Mouse (Mus musculus) MEL-GATA-1-ER (cell line): ENCODE measurements around the gene Mtx2.
A peak's percentile ranks its signal among the peaks of the same experiment; 100 is the strongest.

Experiments
- DNase-seq: peaks from one replicate; pipeline ENCODE4 v3.0.0-alpha.2; 2012; ENCODE audit warnings: low read depth; ENCODE audit errors: extremely low read depth

Mtx2 gene

GRCm38 (mm10) chr2:74825730-74826430, at the start of gene Mtx2:
Gene Mtx2, plus strand, starts transcription at chr2:74825803.
- DNase-seq, result peak; percentile 52

DNA sequence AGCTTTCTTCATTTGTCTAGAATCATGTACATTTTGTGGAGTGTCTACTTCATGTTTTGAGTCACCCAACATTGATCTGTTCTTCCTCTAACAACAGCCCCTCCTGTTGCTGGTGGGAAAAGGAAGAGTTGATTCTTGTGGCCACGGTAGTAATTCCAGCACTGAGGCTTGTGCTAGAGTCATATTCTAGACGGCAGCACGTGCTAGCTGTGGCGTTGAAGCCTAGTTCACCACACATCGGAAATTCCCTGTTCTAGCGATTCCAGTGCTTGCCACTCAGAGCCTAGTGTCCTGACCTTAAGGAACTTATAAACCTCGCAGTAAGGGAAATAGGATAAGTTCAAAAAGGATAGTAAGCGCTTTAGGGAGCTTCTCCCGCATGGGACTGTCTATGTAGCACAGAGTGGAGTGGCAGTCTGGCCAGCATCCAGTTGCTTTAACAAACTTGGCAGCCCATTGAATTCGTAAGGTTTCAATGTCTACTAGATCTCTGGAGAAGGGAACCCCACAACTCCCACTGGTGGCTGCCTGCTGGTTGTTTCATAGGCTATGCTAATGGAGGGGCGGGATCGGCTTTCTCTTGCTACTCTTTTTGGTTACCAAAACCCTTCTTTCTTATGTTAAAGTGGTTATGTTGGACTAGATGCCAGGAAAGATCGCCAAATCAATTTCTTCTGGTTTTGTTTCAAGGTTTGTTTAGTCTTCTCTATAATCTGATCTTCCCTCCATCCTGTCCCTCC, 47.9 kb upstream of the Mtx2 start:
- DNase-seq, result no peak

- no peak for DNase-seq
These were observed 44.2 kb upstream of the Mtx2 start for GRCm38 (mm10) chr2:74781386-74781785.

DNA sequence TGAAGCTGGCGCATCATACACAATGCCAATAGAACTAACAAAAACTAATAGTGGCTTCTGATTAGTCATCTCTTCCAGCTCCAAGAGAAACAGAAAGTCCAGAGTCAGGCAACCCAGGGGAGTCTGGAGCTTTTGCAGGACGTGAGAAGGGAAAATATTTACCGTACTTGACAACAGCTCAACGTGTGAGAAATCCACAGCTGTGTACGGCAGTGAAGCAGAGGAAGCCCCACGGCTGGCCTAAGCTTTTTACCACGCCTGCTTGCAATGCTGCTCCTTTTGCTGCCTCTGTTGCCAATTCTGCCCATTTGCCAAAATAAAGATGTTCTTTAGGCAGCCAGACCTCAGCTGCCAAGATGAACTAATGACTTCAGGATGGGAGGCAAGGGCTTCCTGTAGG, 30.1 kb upstream of the Mtx2 start:
- no peak for DNase-seq

- no peak for DNase-seq
These were observed 17.2 kb upstream of the Mtx2 start for GRCm38 (mm10) chr2:74808431-74808830.

- DNase-seq, result no peak
These were observed 2.9 kb upstream of the Mtx2 start for GRCm38 (mm10) chr2:74822654-74823053.

- DNase-seq, result no peak
These were observed 253 bp upstream of the Mtx2 start for GRCm38 (mm10) chr2:74825371-74825729.

- no peak for DNase-seq
These were observed 21.4 kb downstream of the Mtx2 start for GRCm38 (mm10) chr2:74846992-74847391.

DNA sequence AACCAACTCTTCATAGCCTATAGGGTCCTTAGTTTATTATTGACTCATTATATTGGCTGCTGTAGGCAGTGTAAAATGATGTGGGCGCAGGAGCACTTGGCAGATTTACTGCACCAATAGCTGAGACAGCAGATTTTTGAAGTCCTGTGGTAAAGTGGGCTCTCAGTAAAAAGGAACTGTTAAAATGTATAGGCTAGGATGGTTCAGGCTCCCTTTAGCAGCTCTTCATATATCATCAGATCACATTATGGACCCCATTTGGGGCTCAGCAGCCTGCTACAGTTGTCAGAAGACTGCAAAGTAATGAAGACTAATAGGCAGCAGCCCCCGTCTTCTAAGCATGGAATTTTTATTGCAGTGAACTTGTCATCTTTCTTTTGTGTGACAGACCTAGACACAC, 21.9 kb downstream of the Mtx2 start:
- DNase-seq, result no peak

DNA sequence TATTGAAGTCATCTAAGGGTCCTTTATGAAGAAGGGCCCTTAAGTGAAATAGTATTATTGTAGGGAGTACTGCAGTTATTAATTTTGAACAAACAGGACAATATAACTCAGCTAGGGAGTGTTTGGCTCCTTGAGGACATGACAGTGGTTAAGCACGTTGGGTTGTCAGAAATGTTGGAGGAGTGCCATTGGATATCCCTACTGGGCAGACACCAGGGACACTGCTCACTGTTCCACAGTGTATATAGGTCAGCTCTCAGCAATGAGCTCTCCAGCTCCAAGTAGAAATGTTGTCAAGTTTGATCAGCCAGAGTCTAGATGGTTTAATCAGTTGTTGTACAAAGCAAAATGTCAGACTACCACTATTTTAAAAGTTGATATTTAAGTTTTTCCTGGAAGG, 24.4 kb downstream of the Mtx2 start:
- no peak for DNase-seq

DNA sequence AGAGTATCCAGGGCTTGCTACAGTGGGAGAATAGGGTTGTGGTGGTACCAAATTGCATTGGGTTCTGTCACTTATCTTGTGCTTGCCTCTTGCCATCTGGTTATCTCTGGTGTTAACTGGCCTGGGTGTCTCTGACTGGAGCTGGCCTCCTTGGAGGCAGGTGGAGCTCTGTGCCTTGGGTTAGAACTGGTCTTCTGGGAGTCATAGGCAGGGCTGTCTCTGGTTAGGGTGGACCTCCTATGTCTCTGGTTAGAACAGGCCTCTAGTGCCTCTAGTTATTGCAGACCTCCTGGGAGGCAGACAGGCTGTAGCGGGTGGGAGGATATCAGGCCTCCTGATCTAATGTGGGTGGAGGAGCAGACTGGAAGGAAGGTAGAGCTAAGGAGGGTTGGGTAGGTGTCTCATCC, 36.5 kb downstream of the Mtx2 start:
- DNase-seq, result no peak

GRCm38 (mm10) chr2:74865414-74865813, 39.8 kb downstream of the Mtx2 start:
- DNase-seq, result no peak

DNA sequence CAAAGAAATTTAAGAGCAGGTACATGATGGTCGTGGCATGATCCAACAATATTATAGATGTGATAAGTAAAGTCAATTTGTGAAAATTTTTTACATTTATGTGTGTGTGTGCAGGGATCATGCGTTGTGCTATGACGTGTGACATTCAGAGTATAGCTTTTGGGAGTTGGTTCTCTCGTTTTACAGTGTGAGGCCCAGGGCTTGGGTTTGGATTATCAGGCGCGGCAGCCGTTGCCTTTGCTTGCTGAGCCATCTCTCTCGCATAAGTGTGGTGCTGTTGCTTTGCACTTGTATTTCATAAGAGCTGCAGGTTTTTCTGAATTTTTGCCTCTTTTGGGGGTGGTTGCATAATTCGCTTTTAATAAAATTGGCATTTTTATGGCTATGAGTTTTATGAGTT, 48.4 kb downstream of the Mtx2 start:
- no peak for DNase-seq

DNA sequence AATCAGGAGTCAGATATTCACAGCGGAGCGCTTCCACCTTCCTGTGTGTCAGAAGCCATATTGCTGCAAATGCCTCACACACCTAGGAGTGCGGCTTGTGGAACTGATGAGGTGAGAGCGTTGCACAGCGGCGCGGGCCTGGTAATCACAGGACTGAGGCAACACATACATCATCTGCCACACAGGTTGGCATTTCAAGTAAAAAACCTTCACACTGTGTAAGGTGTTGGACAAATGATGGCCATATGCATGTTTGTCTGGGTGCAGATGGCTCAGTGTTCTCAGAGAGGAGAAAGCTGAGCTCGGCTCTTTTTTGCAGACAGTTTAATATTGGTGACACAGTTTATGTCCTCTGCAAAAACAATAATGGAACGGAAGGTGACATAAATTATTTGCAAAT, 58.8 kb downstream of the Mtx2 start:
- DNase-seq, result no peak

GRCm38 (mm10) chr2:74891868-74892267, 66.3 kb downstream of the Mtx2 start:
- no peak for DNase-seq

GRCm38 (mm10) chr2:74892881-74893615, 67.4 kb downstream of the Mtx2 start:
- DNase-seq, result no peak

DNA sequence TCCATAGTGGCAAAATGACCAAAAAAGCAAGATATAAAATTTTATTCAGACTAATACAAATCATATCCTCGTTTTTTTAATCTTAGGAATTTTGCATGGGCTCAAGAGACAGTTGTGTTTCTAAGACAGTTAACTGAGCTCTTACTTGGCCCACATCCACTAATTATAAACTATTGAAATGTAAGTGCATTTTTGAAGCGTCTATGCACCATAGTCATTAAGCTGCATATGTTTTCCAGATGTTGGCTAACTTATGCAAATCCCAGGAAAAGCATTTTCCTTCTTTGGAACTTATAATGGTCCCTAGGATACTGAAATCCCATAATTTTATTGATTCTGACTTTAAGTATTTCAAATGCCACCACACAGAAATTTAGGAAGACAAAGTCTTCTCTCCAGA, 68.5 kb downstream of the Mtx2 start:
- DNase-seq, result no peak

- no peak for DNase-seq
These were observed 74.4 kb downstream of the Mtx2 start for GRCm38 (mm10) chr2:74899973-74900372.

GRCm38 (mm10) chr2:74901764-74902295, 76.2 kb downstream of the Mtx2 start:
- no peak for DNase-seq

DNA sequence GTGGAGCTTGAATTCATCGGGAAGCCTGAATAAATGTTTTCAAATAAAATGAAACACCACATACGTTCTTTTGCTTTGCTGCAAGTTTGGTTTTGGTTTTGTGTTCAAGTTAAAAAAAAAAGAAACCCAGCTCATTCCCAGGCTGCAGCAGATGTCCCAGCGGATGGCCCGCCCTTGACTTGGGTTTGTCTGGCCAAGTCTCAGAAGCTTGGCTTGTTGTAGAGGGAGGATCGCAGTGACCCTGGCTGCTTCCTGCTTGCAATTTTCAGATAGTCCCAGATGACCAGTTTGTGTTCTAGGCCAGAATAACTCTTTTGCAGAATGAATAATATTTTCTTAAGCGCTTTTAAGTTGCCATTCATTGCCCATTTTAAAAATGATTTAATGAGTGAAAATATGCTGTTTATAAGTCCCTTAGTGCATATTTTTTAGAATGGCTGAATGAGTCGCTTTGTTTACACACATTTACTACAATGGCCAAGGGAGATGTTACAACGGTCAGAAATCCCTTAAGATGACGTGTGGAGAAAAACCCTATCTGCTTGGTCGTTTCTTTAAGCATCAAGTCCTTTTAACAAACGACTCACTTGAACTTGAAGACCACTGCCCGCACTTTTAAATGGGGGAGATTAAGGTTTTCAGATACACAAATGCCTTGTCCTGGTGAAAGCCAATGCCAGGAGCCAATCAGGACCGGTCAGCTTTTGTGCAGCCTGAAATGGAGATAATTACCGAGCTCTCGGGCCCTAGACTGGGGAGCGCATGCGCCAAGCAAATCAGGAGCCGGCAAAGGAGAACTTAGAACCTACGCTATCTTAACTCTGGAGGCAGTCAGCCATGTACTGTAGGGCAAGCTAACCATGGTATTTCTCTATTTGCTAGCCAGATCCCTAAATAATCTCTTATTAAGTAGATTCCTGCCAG, 82.0 kb downstream of the Mtx2 start:
- DNase-seq, result no peak

GRCm38 (mm10) chr2:74912031-74912430, 86.4 kb downstream of the Mtx2 start:
- DNase-seq, result no peak
